Comparison of ENCODE assay signal across 7 mouse cellular contexts in genomic region chr2:157943514-157944155, GRCm38 (mm10). TPM values are rescaled to one million over a fixed set of nuclear protein-coding genes. Genes with fewer than 3 reads are reported as not detected.
A peak's percentile ranks its signal among the peaks of the same experiment; 100 is the strongest.
DNase-seq lines count a peak whose midpoint lies in the region; ATAC-seq and TF ChIP-seq lines count a peak whose summit lies in the region.

No protein-coding gene starts in this region.

- H3K27me3 ChIP-seq in intestine, postnatal 0 days (replicated peaks; ENCODE audit: control insufficient read depth, insufficient read depth, low read length): peaks cover 48% of the 10 kb centered on the region
- H3K27me3 ChIP-seq in midbrain, embryonic 10.5 days (ENCODE audit: low read depth, poor library complexity, severe bottlenecking): peaks cover 57% of the 10 kb centered on the region

- peak; percentile 83 for TF ChIP-seq CTCF in intestine, postnatal 0 days (IDR thresholded peaks at IDR 0.05; ENCODE audit: low read depth)

- H3K4me1 ChIP-seq in intestine, postnatal 0 days (replicated peaks; ENCODE audit: control insufficient read depth, insufficient read depth, low read length): peaks cover 2% of the 10 kb centered on the region; the same call in 1 of the 2 replicates
- peaks cover 36% of the 10 kb centered on the region for H3K4me1 ChIP-seq in midbrain, embryonic 10.5 days

- DNase-seq in adrenal gland, postnatal 14 days: peak; percentile 79
- peak; percentile 60 for DNase-seq in embryo, embryonic 11.5 days (ENCODE audit: low read depth, low spot score)
- peak; percentile 77 to 84 for DNase-seq in left cerebral cortex, postnatal 36 days (ENCODE audit: low spot score in 2 of 2)
- peak; percentile 89 for DNase-seq in midbrain, embryonic 10.5 days (ENCODE audit: low spot score)
- DNase-seq in spleen, postnatal 10 days (ENCODE audit: low spot score in 2 of 2): peak; percentile 12 to 48

- peak; percentile 54; the same call in 1 of the 2 replicates for ATAC-seq in granulocyte monocyte progenitor cell, adult 5-6 weeks (replicated peaks; ENCODE audit: poor library complexity, severe bottlenecking)
- ATAC-seq in intestine, postnatal 0 days: peak; percentile 3; the same call in 1 of the 2 replicates

- peak overlapping the region; percentile 87 for H3K4me2 ChIP-seq in intestine, postnatal 0 days (replicated peaks; ENCODE audit: low read depth)

- H3K9ac ChIP-seq in intestine, postnatal 0 days (ENCODE audit: low read depth, low read length): peak overlapping the region; percentile 48

- peak overlapping the region; percentile 42 for H3K4me3 ChIP-seq in intestine, postnatal 0 days (ENCODE audit: low read depth, low read length)
- peak overlapping the region; percentile 71 for H3K4me3 ChIP-seq in midbrain, embryonic 10.5 days

- H3K9me3 ChIP-seq in intestine, postnatal 0 days (ENCODE audit: control insufficient read depth): no peaks in the 10 kb centered on the region
- no peaks in the 10 kb centered on the region for H3K9me3 ChIP-seq in midbrain, embryonic 10.5 days (replicated peaks)

- H3K36me3 ChIP-seq in intestine, postnatal 0 days (ENCODE audit: control insufficient read depth, insufficient read depth): no peaks in the 10 kb centered on the region
- no peaks in the 10 kb centered on the region for H3K36me3 ChIP-seq in midbrain, embryonic 10.5 days

- no peak overlapping the region for H3K27ac ChIP-seq in intestine, postnatal 0 days (ENCODE audit: low read depth, low read length)
- H3K27ac ChIP-seq in midbrain, embryonic 10.5 days (replicated peaks): peak overlapping the region; percentile 89

- 1% methylated on average over 41 of the region's 47 CpGs for WGBS in intestine, postnatal 0 days
- 1% methylated on average over 47 of the region's 47 CpGs for WGBS in midbrain, embryonic 10.5 days

- intact Hi-C loops in left cerebral cortex, postnatal 36 days (cut with DNase I): no loop called here

RNA-seq across cellular contexts. Expression of gene Vstm2l, which starts 29.2 kb away (rescaled TPM):
- 1.7 and 7.7 TPM in 2 replicates for total RNA-seq in adrenal gland, postnatal 14 days (2021)
- total RNA-seq in granulocyte monocyte progenitor cell, adult 5-6 weeks (2014; fragmentation: Nextera tagmentation): not detected in 2 replicates
- total RNA-seq in granulocyte monocyte progenitor cell, adult 5-6 weeks (2017): not detected in 2 replicates
- 0.75 and 0.90 TPM in 2 replicates for polyA plus RNA-seq in intestine, postnatal 0 days (2015; fragmentation: Nextera tagmentation; extraction: Ambion mirVana)
- total RNA-seq in left cerebral cortex, postnatal 36 days (2021): 100 to 1,000 TPM; 155 to 172 TPM
- 0.53 and 1.4 TPM in 2 replicates for polyA plus RNA-seq in midbrain, embryonic 10.5 days (2016; fragmentation: Nextera tagmentation; extraction: Ambion mirVana)

Comparison
In these comparisons a context has a peak if more than half of its experiments do, and no peak if none do; other contexts are left out.
1. DNase-seq: peak in every context shown above with its lines; median percentile 89 in midbrain, embryonic 10.5 days; 80 in left cerebral cortex, postnatal 36 days; 79 in adrenal gland, postnatal 14 days; 60 in embryo, embryonic 11.5 days; 30 in spleen, postnatal 10 days.
2. RNA of gene Vstm2l, which starts 29.2 kb away (total RNA-seq): 155 to 172 TPM in left cerebral cortex, postnatal 36 days; 1.7 to 7.7 TPM in adrenal gland, postnatal 14 days and not detected in granulocyte monocyte progenitor cell, adult 5-6 weeks; every median in the first group is over 10 times any median in the second.